Mouse (Mus musculus): ENCODE data around the gene Samd13. TPM values are rescaled to one million over a fixed set of nuclear protein-coding genes. Genes with fewer than 3 reads are reported as not detected.
A peak's percentile ranks its signal among the peaks of the same experiment; 100 is the strongest.

The Samd13 gene
- 0.99 and 1.2 TPM in 2 replicates for polyA plus RNA-seq (2014; fragmentation: Nextera tagmentation; extraction: Ambion mirVana)

DNA sequence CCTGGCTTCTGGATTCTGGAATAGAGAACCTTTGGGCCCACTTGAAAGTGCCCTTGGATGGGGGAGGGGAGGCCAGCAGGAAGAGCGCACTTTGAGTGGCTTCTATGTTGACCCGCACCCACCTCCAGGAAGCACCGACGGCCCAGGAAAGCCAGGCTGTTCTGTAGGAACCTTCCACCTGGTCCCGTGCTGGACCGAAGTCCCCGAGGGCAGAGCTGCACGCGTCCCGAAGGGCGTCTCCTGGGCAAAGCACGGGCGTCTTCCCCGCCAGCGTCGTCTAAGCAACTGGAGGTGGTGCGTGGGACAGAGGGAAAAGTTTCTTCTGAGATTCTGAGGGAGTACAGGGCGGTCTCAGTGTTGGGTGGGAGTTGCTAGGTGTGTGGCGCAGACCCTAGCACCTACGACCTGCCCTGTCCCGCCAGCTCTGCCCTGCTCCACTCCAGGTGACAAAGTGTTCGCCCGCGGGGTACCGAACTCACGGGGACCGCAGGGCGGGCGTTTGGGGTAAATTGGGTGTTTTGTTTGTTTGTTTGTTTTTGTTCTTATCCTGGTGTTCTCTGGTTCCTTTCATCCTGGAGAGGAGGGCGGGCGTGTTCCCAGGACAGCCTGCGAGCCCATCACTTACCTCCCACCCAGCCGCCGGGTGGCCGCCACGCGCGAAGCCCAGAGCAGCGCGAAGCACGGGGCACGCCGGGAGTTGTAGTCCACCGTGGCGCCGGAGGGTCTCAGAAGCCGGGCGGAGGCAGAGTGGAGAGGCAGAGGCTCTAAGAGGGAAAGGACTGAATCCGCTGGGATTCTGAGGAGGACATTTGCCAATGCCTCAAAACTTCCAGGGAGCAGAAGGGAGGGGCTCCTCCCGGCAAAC, at the start of gene Samd13:
Gene Samd13 (minus strand): TSS at position 782 of the 865 bp plus-strand sequence.
- 2% methylated on average over 50 of the region's 50 CpGs for WGBS
- Histone ChIP-seq H3K4me3 (ENCODE audit: low read length) (peak within 1 kb of the TSS; percentile 59), H3K4me2 (replicated peaks; ENCODE audit: low read depth, low read length) (peak within 1 kb of the TSS; percentile 82), H3K27ac (ENCODE audit: low read depth, low read length) (no peak within 1 kb of the TSS), H3K9me3 (ENCODE audit: control insufficient read depth, low read length) (no peaks in the 10 kb centered on the region), H3K27me3 (ENCODE audit: control insufficient read depth, insufficient read depth, low read length) (no peaks in the 10 kb centered on the region), H3K36me3 (ENCODE audit: control insufficient read depth, insufficient read depth, low read length) (no peaks in the 10 kb centered on the region), H3K4me1 (ENCODE audit: control insufficient read depth, insufficient read depth, low read length) (no peaks in the 10 kb centered on the region), H3K9ac (ENCODE audit: low read depth, low read length) (peak within 1 kb of the TSS; percentile 63)
- peak; percentile 94 for ATAC-seq (ENCODE audit: low FRiP score, low TSS enrichment)

- H3K9ac ChIP-seq (ENCODE audit: low read depth, low read length), result no peak overlapping the region
- H3K27me3 ChIP-seq (ENCODE audit: control insufficient read depth, insufficient read depth, low read length), result no peaks in the 10 kb centered on the region
- H3K4me1 ChIP-seq (ENCODE audit: control insufficient read depth, insufficient read depth, low read length), result no peaks in the 10 kb centered on the region
- ATAC-seq (ENCODE audit: low FRiP score, low TSS enrichment), result no peak
- no peaks in the 10 kb centered on the region; the same call in 1 of the 2 replicates for H3K9me3 ChIP-seq (ENCODE audit: control insufficient read depth, low read length)
- no peak overlapping the region for H3K27ac ChIP-seq (ENCODE audit: low read depth, low read length)
- H3K36me3 ChIP-seq (ENCODE audit: control insufficient read depth, insufficient read depth, low read length), result peaks cover 31% of the 10 kb centered on the region
- H3K4me3 ChIP-seq (ENCODE audit: low read length), result no peak overlapping the region
- no peak overlapping the region for H3K4me2 ChIP-seq (replicated peaks; ENCODE audit: low read depth, low read length)
- WGBS, result 95% methylated on average over 11 of the region's 11 CpGs
Measured at GRCm38 (mm10) chr3:146731499-146731898, 46.1 kb upstream of the Samd13 start.

GRCm38 (mm10) chr3:146723037-146723436, 37.6 kb upstream of the Samd13 start:
- Histone ChIP-seq H3K9ac (ENCODE audit: low read depth, low read length) (no peak overlapping the region), H3K27me3 (ENCODE audit: control insufficient read depth, insufficient read depth, low read length) (no peaks in the 10 kb centered on the region), H3K4me1 (ENCODE audit: control insufficient read depth, insufficient read depth, low read length) (no peaks in the 10 kb centered on the region), H3K36me3 (ENCODE audit: control insufficient read depth, insufficient read depth, low read length) (peaks cover 9% of the 10 kb centered on the region), H3K4me2 (replicated peaks; ENCODE audit: low read depth, low read length) (no peak overlapping the region), H3K9me3 (ENCODE audit: control insufficient read depth, low read length) (peaks cover 3% of the 10 kb centered on the region; the same call in 1 of the 2 replicates), H3K4me3 (ENCODE audit: low read length) (no peak overlapping the region), H3K27ac (ENCODE audit: low read depth, low read length) (no peak overlapping the region)
- WGBS, result 64% methylated on average over 3 of the region's 3 CpGs
- ATAC-seq (ENCODE audit: low FRiP score, low TSS enrichment), result no peak

- Histone ChIP-seq H3K9ac (ENCODE audit: low read depth, low read length) (no peak overlapping the region), H3K4me2 (replicated peaks; ENCODE audit: low read depth, low read length) (no peak overlapping the region), H3K4me1 (ENCODE audit: control insufficient read depth, insufficient read depth, low read length) (no peaks in the 10 kb centered on the region), H3K27ac (ENCODE audit: low read depth, low read length) (no peak overlapping the region), H3K36me3 (ENCODE audit: control insufficient read depth, insufficient read depth, low read length) (no peaks in the 10 kb centered on the region), H3K27me3 (ENCODE audit: control insufficient read depth, insufficient read depth, low read length) (no peaks in the 10 kb centered on the region), H3K4me3 (ENCODE audit: low read length) (no peak overlapping the region), H3K9me3 (ENCODE audit: control insufficient read depth, low read length) (no peaks in the 10 kb centered on the region)
- WGBS, result 80% methylated on average over 4 of the region's 4 CpGs
- ATAC-seq (ENCODE audit: low FRiP score, low TSS enrichment), result no peak
Measured at GRCm38 (mm10) chr3:146719696-146720095, 34.3 kb upstream of the Samd13 start.

GRCm38 (mm10) chr3:146718251-146718650, 32.9 kb upstream of the Samd13 start:
- Histone ChIP-seq H3K36me3 (ENCODE audit: control insufficient read depth, insufficient read depth, low read length) (no peaks in the 10 kb centered on the region), H3K27ac (ENCODE audit: low read depth, low read length) (no peak overlapping the region), H3K9ac (ENCODE audit: low read depth, low read length) (no peak overlapping the region), H3K4me2 (replicated peaks; ENCODE audit: low read depth, low read length) (no peak overlapping the region), H3K4me1 (ENCODE audit: control insufficient read depth, insufficient read depth, low read length) (no peaks in the 10 kb centered on the region), H3K27me3 (ENCODE audit: control insufficient read depth, insufficient read depth, low read length) (no peaks in the 10 kb centered on the region), H3K9me3 (ENCODE audit: control insufficient read depth, low read length) (no peaks in the 10 kb centered on the region), H3K4me3 (ENCODE audit: low read length) (no peak overlapping the region)
- WGBS, result 79% methylated on average over 5 of the region's 5 CpGs
- ATAC-seq (ENCODE audit: low FRiP score, low TSS enrichment), result no peak

DNA sequence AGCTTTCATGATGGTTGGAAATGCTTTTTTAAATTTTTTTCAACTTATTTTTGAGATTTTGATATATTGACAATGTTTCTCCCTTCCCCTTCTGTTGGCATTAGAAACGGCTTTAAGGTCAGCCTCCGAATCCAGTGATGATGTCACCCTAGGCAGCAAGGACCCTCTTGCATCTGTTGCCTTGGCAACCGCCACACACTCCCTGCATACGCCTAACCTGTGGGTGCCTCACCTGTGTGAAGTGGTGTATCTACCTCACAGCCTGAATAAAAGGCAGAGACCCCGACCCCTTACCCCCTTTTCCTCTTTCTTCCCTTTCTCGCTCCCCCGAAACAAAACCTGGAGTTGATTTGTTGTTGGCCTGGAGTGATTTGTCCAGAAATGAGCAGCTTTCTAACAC, 26.9 kb upstream of the Samd13 start:
- Histone ChIP-seq H3K9me3 (ENCODE audit: control insufficient read depth, low read length) (no peaks in the 10 kb centered on the region), H3K27me3 (ENCODE audit: control insufficient read depth, insufficient read depth, low read length) (no peaks in the 10 kb centered on the region), H3K36me3 (ENCODE audit: control insufficient read depth, insufficient read depth, low read length) (no peaks in the 10 kb centered on the region), H3K9ac (ENCODE audit: low read depth, low read length) (no peak overlapping the region), H3K4me2 (replicated peaks; ENCODE audit: low read depth, low read length) (no peak overlapping the region), H3K4me1 (ENCODE audit: control insufficient read depth, insufficient read depth, low read length) (no peaks in the 10 kb centered on the region), H3K4me3 (ENCODE audit: low read length) (no peak overlapping the region), H3K27ac (ENCODE audit: low read depth, low read length) (no peak overlapping the region)
- ATAC-seq (ENCODE audit: low FRiP score, low TSS enrichment), result no peak
- 77% methylated on average over 7 of the region's 7 CpGs for WGBS

GRCm38 (mm10) chr3:146711559-146711958, 26.2 kb upstream of the Samd13 start:
- Histone ChIP-seq H3K36me3 (ENCODE audit: control insufficient read depth, insufficient read depth, low read length) (no peaks in the 10 kb centered on the region), H3K9ac (ENCODE audit: low read depth, low read length) (no peak overlapping the region), H3K4me3 (ENCODE audit: low read length) (no peak overlapping the region), H3K4me1 (ENCODE audit: control insufficient read depth, insufficient read depth, low read length) (no peaks in the 10 kb centered on the region), H3K27ac (ENCODE audit: low read depth, low read length) (no peak overlapping the region), H3K4me2 (replicated peaks; ENCODE audit: low read depth, low read length) (no peak overlapping the region), H3K27me3 (ENCODE audit: control insufficient read depth, insufficient read depth, low read length) (no peaks in the 10 kb centered on the region), H3K9me3 (ENCODE audit: control insufficient read depth, low read length) (no peaks in the 10 kb centered on the region)
- WGBS, result 78% methylated on average over 6 of the region's 6 CpGs
- no peak for ATAC-seq (ENCODE audit: low FRiP score, low TSS enrichment)

- Histone ChIP-seq H3K27me3 (ENCODE audit: control insufficient read depth, insufficient read depth, low read length) (no peaks in the 10 kb centered on the region), H3K9me3 (ENCODE audit: control insufficient read depth, low read length) (no peaks in the 10 kb centered on the region), H3K36me3 (ENCODE audit: control insufficient read depth, insufficient read depth, low read length) (no peaks in the 10 kb centered on the region), H3K4me2 (replicated peaks; ENCODE audit: low read depth, low read length) (no peak overlapping the region), H3K4me3 (ENCODE audit: low read length) (no peak overlapping the region), H3K4me1 (ENCODE audit: control insufficient read depth, insufficient read depth, low read length) (no peaks in the 10 kb centered on the region), H3K27ac (ENCODE audit: low read depth, low read length) (no peak overlapping the region), H3K9ac (ENCODE audit: low read depth, low read length) (no peak overlapping the region)
- ATAC-seq (ENCODE audit: low FRiP score, low TSS enrichment), result no peak
- WGBS, result 75% methylated on average over 7 of the region's 7 CpGs
Measured at GRCm38 (mm10) chr3:146711084-146711483, 25.7 kb upstream of the Samd13 start.

DNA sequence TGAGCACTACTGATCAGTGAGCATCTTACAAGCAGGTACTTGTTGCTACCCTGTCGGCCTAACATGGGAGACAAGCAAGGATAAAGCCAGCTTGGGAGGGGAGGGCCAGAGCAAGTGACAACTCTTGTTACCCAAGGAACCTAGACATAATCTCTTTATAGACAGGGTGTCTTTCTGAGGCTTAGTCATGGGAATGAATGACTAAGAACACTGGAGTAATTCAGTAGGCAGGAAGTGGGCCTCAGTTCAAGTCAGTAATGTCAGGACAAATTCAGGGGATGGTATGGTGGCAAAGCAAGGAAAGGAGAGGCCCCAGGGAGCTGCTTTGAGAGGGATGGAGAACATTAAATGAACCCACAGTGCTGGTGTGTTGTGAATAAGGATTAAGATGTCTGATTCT, 23.7 kb upstream of the Samd13 start:
- no peak overlapping the region for H3K27ac ChIP-seq (ENCODE audit: low read depth, low read length)
- H3K9me3 ChIP-seq (ENCODE audit: control insufficient read depth, low read length), result no peaks in the 10 kb centered on the region
- no peaks in the 10 kb centered on the region for H3K27me3 ChIP-seq (ENCODE audit: control insufficient read depth, insufficient read depth, low read length)
- no peak overlapping the region for H3K4me2 ChIP-seq (replicated peaks; ENCODE audit: low read depth, low read length)
- WGBS, result 87% methylated on average over 1 of the region's 1 CpGs
- H3K9ac ChIP-seq (ENCODE audit: low read depth, low read length), result no peak overlapping the region
- ATAC-seq (ENCODE audit: low FRiP score, low TSS enrichment), result no peak
- H3K4me3 ChIP-seq (ENCODE audit: low read length), result no peak overlapping the region
- no peaks in the 10 kb centered on the region for H3K36me3 ChIP-seq (ENCODE audit: control insufficient read depth, insufficient read depth, low read length)
- no peaks in the 10 kb centered on the region for H3K4me1 ChIP-seq (ENCODE audit: control insufficient read depth, insufficient read depth, low read length)
